Mouse (Mus musculus) R1 (cell line): ENCODE data around the gene Large2.

ENCODE experiments used
- DNase-seq: peaks from one replicate; pipeline ENCODE4 v3.0.0-alpha.2; 2018; ENCODE audit warnings: low read depth, low spot score

Gene Large2

DNA sequence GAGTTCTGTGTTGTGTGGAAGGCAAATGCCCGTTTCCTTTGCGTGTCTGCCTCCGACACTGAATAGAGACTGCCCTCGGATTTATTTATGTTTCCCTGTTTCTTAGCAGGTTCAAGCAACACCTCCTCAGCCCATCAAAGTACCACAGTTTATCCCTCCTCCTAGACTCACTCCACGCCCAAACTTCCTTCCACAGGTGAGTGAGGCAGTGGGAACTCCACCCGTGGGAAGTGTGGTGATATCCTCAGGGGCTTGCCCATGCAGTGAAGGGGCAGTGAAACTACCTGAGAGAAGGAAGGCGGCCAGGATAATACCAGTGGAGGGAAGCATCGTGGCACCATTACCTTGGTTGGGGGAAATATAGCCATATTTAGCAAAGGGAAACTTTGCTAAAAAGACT is 46.5 kb downstream of the Large2 start:
- no peak for DNase-seq

DNA sequence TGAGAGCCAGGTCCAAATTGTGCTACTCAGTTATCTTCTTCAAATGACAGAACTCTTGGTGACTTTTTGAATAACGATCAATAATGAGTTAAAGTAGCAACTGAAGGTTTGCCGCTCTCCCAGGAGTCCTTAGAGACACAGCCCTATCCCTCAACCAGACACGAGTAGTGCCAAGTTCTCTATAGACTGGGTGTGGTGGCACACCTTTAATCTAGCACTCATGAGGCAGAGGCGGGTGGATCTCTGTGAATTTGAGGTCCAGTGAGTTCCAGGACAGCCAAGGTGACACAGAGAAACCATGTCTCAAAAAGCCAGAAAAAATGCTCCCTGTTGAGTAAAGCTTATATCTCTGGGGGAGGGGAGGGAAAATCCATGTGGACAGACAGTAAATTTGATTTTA is 47.1 kb downstream of the Large2 start:
- no peak for DNase-seq

GRCm38 (mm10) chr2:92326221-92326620 is 48.4 kb downstream of the Large2 start:
- no peak for DNase-seq

DNA sequence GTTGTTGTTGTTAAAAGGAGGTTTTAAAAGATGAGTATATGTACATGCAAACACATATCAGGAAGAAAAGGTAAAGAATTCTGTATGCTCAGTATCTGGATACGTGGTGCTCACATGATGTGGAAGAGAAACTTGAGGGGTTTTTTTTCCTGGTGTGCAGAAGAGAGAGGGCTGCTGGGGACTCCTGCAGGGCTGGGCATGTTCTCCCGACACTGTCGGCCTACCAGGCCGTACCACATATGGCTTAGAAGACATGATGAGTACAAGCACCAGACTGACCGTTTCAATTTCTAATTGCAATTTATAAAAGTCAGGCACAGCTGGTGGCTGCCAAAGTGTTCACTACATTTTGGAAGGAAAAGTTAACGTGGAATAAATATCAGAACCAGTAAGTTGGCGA is 49.0 kb downstream of the Large2 start:
- no peak for DNase-seq

DNA sequence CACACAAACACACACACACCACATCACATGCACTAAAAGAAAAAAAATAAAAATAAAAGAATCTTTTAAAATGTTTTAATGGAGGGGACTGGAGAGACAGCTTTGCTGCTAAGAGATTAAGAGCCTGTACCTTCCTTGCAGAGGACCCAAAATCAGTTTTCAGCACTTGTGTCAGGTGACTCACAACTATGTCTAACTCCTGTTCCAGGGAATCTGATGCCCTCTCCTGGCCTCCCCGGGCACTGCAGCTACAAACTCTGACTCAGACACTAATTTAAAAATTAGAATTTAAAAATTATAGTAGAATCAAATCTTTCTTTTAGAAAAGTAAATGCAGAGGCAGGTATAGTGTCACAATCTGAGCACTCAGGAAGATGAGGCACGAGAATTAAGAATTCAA is 52.0 kb downstream of the Large2 start:
- DNase-seq = peak; percentile 52

DNA sequence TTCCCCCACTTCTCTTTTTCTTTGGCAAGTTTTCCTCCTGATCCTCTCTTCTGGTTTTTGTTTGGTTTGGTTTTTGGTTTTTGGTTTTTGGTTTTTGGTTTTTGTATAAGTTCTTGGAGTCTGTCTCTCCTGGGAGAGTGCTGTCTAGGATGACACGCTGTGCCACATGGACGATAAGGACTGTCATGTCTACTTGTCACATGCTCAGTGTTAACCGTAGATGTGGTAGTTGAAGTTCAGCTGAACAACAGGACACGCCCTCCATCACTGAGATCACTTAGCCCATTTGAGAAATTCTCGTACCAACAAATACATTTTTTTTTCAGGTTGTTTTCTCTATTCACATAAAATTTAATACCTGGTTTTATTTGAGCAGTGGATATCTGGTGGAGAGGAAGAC is 57.4 kb downstream of the Large2 start:
- no peak for DNase-seq

DNA sequence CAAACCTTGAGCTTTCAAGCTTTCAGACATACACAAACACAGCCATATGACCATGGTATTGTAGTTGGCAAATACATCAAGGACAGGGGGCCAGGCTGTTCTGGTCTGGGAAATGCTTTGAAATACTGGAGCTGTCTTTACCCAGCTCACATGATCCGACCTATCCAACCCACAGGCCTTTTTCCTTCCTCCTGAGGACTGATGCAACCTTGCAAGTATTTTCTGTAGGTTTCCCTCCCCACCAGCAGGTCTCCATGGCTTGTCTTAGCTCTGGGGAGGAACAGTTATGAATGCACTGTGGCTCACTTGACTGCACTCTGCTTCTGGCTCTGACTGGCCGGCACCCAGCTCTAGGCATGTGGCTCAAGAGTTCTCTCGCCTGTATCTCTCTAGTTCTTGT is 58.0 kb downstream of the Large2 start:
- DNase-seq = no peak
